8 mouse cellular contexts compared by ENCODE assay signal in the genomic region with DNA sequence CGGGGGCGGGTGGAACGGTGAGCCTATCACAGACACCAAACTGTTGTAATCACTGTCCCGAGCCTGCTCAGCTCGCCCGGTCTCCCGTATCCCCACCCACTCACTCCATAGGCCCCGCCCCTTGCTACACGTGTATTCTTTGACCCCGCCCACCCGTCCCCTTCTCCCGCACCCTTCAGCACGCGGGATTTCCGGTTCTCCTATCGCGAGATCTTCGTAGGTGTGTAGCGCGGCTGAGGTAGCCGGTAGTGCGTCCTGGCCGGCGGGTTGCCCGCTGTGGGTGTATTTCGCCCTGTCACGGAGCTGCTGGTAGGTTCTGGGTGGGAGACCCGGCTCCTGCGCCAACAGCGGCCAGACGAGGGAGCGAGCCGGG. TPM values are rescaled to one million over a fixed set of nuclear protein-coding genes. Genes with fewer than 3 reads are reported as not detected.
A peak's percentile ranks its signal among the peaks of the same experiment; 100 is the strongest.
DNase-seq lines count a peak whose midpoint lies in the region; ATAC-seq and TF ChIP-seq lines count a peak whose summit lies in the region.

A gene (plus strand): TSS at position 172 of the 373 bp plus-strand sequence.

- no peak for TF ChIP-seq CTCF in cortical plate, adult 2 months (IDR thresholded peaks at IDR 0.05; ENCODE audit: extremely low read depth, insufficient read depth, low read length)

- peak; percentile 87 for TF ChIP-seq POLR2A in cortical plate, adult 2 months (IDR thresholded peaks at IDR 0.05; ENCODE audit: extremely low read depth, insufficient read depth, low read length)

- H3K27me3 ChIP-seq in megakaryocyte, embryonic 14.5 days (replicated peaks) = no peaks in the 10 kb centered on the region

- peak; percentile 91 for ATAC-seq in activated CD4-positive, CD25-positive, alpha-beta regulatory T cell, adult 4 months

- H3K4me1 ChIP-seq in cortical plate, adult 2 months (ENCODE audit: control insufficient read depth, insufficient read depth, low read length) = peaks cover 1% of the 10 kb centered on the region; the same call in 1 of the 2 replicates
- H3K4me1 ChIP-seq in megakaryocyte, embryonic 14.5 days = peaks cover 18% of the 10 kb centered on the region

- peak within 1 kb of the TSS; percentile 62 for H3K27ac ChIP-seq in cortical plate, adult 2 months (ENCODE audit: insufficient read depth, low read length)

- H3K4me3 ChIP-seq in cortical plate, adult 2 months (ENCODE audit: insufficient read depth, low read length) = peak within 1 kb of the TSS; percentile 93
- peak within 1 kb of the TSS; percentile 99 for H3K4me3 ChIP-seq in megakaryocyte, embryonic 14.5 days (replicated peaks)

- H3K9me3 ChIP-seq in megakaryocyte, embryonic 14.5 days = no peaks in the 10 kb centered on the region

- DNase-seq in gastrocnemius, adult 8-10 months (ENCODE audit: low spot score in 2 of 2) = peak; percentile 81 to 86
- peak; percentile 95 for DNase-seq in hindlimb bud, embryonic 11.5 days (ENCODE audit: extremely low spot score, low read depth, low spot score)
- peak; percentile 65 to 87 for DNase-seq in left cerebral cortex, adult 8-10 months (ENCODE audit: low spot score in 2 of 2)
- peak; percentile 95 for DNase-seq in right cerebral cortex, postnatal 10 days (ENCODE audit: low spot score in 2 of 2)
- peak; percentile 78 to 91 for DNase-seq in urinary bladder, postnatal 36 days (ENCODE audit: low spot score in 2 of 2)

- peaks cover 11% of the 10 kb centered on the region for H3K36me3 ChIP-seq in megakaryocyte, embryonic 14.5 days (replicated peaks; ENCODE audit: low read length)

RNA-seq across cellular contexts. Expression of the gene that starts here (rescaled TPM):
- polyA plus RNA-seq in activated CD4-positive, CD25-positive, alpha-beta regulatory T cell, adult 4 months (2017; shearing (Covaris generic)) = 100 to 1,000 TPM; 126 to 150 TPM
- 23.2 and 25.0 TPM in 2 replicates for polyA plus RNA-seq in cortical plate, adult 2 months (2012; rRNA removed)
- total RNA-seq in gastrocnemius, adult 8-10 months (2022) = 10 to 100 TPM; 27.2 to 37.7 (median 34.8) TPM
- total RNA-seq in left cerebral cortex, adult 8-10 months (2022) = 10 to 100 TPM; 52.9 to 61.2 (median 57.6) TPM
- 0.35 and 15.5 TPM in 2 replicates for polyA plus RNA-seq in megakaryocyte, embryonic 14.5 days (2012; ENCODE audit: insufficient read depth, low replicate concordance)

Comparison
In these comparisons a context has a peak if more than half of its experiments do, and no peak if none do; other contexts are left out.
1. Peak in every context shown above with its lines: DNase-seq, ATAC-seq, H3K4me3 ChIP-seq and H3K27ac ChIP-seq.